Mouse (Mus musculus) adrenal gland (tissue): Measurements from ENCODE around the gene Gm49510.
"Not testable (repeated sequence)": the region's sequence is repeated elsewhere in the genome, so short reads cannot be mapped to it uniquely, and the experiment has no call there.

Experiments
- intact Hi-C: fragments of 180-260 bp; cut with DNase I; formaldehyde crosslinking; loops from one replicate; pipeline ENCODE4 v1.15.1; 2025

The Gm49510 gene

DNA sequence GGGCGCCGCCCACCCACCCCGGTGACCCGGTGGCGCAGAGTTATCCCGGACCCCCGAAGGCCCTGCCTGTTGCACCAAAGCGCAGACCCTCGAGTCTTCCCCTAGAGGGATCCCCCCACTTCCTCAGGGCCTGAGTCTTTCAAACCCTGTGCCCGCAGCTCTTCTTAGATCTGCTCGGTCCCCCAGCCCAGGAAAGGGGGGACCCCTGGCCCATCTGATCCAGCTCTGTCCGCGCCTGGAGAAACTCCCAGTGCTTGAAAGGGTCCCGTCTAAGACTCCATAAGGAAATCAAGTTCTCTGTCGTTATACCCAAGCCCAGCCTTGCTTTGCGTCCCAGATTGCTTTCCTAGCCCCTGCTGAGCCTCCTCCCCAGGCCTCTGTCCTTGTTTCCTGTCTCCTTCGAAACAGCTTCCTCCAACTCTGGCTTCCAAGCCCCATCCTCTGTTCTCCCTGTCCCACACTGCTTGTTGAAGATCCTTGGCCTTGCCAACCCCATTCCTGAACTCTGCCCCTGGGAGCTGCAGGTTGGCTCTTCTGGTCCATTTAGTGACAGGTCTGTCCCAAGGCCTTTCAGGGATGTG, 21.6 kb upstream of the Gm49510 start:
- intact Hi-C loops = no loop called here

DNA sequence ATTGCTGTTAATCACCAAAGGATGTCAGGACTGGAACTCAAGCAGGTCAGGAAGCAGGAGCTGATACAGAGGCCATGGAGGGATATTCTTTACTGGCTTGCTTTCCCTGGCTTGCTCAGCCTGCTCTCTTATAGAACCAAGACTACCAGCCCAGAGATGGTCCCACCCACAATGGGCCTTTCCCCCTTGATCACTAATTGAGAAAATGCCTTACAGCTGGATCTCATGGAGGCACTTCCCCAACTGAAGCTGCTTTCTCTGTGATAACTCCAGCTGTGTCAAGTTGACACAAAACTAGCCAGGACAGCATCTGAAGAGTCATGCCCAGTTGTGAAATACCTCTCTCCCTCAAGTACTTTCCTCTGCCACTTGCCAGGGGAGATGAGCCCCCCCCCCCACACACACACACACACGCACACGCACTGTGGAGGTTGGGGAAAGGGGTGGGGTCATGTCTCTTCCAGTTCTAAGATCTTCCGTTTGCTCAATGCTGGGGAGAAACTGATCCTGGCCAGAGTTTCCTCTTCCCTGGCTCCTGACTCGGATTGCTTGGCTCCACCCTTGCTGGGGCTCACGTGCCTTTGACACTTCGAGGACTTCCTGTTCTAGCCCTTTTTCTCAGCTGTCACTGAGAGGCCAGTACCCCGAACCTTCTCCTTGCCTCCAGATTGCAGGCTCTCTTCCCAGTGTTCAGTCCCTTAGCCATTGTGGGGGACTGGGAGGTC, 20.5 kb upstream of the Gm49510 start:
- intact Hi-C loops = not testable (repeated sequence)

DNA sequence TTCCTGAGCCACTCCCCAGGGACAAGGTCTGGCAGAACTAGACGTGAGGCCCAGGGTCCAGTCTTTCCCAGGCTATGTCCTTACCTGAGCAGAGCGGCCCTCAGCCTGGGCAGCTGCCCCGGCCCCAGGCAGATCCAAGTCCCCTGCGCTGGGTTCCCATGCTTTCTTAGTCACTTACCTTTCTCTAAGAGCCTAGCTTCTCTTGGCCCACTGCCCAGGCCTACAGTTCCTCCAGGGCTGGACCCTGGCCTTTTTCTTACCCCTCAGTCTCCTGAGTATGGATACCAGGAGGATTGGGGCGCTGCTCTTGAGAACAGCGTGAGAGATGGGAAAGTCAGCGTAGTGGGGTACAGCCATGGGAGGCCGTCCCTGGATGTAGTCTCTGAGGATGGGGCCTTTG, 19.0 kb upstream of the Gm49510 start:
- intact Hi-C loops = no loop called here

DNA sequence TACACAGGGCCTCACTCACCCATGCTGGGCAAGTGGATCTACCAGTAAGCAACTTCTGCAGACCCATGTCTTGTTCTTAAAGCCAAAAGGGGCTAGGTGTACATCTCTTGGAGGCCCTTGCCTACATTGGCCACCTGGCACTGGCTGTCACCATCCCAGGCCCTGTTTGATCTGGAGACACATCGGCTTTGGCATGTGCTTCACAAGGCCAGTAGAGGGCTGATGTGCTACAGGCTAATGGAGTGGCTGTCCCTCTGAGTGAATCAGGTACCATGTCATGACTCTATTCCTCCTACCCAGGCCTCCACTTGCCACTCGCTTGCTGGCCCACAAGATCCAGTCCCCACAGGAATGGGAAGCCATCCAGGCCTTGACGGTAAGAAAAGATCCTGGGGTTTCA, 17.6 kb upstream of the Gm49510 start:
- intact Hi-C loops = no loop called here

DNA sequence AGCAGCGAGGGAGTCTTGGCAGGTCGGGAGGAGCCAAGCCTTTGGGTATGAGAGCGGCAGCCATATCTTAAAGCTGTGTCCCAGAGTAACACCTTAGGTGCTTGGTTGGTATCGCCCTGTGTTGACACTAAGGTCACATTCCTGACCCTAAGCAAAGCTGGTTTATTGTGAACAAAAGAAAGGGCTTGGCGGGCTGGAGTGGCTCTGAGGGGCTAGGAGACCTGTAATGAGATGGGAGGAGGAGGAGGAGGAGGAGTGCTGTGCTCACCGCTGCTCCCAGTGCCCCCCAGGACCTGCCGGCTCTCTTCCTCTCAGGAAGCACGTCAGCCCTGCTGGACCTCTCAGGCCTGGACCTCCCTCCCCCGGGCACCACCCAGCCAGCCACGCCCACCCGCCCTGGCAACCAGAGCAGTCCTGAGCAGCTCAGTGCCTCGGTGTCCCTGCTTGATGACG, 10.0 kb upstream of the Gm49510 start:
- intact Hi-C loops = no loop called here

DNA sequence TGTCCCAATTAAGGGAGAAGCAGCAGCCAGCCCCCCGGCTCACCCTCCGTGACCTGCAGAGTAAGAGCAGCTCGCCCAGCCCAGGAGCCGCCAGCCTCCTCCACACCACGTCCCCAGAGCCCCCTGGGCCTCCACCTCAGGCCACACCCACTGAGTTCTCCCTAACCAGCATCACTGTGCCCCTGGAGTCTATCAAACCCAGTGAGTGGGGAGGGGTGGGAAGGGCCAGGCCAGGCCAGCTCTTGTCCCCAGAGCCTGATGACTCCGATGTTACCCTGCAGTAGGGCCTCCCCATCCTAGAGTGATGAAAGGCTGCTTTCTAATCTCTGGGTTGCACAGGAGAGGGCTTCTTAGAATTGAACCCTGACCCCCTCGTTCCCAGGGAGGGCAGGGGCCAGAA, 7.0 kb upstream of the Gm49510 start:
- intact Hi-C loops = no loop called here

DNA sequence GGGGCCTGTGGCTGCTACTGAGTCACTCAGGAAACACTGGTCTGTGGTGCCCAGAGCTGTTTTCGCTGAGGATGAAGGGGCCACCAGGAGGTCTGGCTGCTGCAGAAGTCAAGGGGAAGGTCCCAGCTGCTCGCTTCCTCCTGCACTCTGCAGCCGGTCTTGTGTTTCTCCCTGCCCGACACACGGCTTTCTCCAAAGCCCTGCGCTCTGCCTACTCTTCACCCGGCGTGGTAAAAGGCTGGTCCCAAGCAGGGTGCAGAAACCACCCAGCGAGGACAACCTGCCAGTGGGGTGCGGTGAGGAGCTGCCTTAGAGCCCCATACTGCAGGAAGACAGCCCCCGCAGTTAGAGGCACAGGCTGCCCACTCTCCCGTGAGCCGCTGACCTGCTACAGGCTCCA, 4.7 kb upstream of the Gm49510 start:
- intact Hi-C loops = no loop called here

DNA sequence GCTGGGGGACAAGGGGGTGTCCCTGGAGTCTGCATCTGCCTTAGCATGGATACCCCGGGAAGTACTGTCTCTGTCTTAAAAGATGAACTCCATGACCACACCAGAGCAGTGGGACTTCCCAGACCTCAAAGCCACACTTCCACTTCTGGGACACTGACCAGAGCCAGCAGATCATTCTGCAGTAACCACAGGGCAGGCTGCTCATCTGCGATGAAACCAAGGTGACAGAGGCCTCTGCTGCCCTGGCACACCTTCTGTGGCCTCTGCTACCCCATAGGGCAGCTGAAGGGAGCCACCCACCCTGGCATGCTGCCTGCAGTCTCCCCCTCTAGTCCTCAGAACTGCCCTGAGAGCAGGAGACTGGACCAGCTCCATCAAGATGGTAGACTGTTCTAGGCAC, 3.7 kb upstream of the Gm49510 start:
- intact Hi-C loops = no loop called here

DNA sequence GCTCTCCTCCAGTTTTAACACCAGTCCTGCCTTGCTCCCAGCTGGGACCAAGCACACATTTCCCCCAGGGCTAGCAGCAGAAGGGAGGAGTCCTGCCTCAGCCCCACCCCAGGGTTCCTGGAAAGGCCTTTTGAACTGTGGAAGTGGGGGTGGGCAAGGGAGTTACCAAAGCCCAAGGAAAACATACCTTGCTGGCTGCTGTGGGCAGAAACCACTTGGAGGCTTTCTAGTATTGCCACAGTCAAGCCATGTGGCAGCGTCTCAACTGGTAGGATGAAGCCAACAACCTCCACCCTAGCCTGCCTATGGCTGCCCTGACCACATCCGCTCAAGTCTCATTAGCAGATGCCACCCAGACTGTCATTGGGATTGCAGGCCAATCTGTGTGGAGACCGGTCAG, 3.3 kb upstream of the Gm49510 start:
- intact Hi-C loops = no loop called here

DNA sequence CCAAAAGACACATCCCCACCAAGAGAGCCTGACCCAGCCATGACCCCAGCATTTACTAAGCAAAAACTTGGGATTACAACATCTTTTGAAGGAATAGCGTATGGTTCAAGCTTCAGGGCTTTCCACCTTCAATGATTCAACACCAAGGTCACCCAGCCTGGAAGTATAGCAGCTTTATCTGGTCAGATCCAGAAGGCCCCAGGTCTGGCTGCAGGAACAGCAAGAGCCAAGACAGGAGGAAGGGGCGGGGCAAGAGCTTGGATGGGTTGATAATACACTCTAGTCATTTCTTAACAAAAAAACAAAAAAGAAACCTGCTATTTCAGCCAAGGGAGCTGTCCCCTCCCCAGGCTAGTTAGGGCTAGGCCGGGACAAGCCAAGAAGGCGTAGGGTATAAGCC, 2.0 kb upstream of the Gm49510 start:
- intact Hi-C loops = no loop called here

DNA sequence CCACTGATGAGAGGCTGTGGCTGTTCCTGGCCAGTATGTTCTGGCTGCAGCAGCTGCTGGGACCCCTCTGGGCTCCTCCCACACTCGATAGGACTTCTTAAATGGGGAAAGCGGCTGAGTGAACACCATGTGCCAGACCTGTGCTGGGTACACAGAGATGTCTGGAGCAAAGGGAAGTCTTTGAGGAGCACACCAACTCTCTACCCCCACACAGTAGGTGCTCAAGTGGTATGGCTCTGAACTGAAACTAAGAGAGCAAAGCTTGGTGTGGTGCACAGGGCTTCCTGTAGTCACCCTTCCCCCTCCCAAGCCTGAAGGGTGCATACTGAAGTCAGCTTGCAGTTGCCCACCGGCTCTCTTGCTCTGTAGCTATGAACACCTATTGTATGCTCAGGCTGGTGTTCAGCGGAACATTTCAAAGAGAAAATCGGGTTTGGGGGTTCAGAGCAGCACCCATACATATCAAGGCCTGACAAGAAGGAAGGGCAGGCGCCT, 913 bp upstream of the Gm49510 start:
- intact Hi-C loops = no loop called here

DNA sequence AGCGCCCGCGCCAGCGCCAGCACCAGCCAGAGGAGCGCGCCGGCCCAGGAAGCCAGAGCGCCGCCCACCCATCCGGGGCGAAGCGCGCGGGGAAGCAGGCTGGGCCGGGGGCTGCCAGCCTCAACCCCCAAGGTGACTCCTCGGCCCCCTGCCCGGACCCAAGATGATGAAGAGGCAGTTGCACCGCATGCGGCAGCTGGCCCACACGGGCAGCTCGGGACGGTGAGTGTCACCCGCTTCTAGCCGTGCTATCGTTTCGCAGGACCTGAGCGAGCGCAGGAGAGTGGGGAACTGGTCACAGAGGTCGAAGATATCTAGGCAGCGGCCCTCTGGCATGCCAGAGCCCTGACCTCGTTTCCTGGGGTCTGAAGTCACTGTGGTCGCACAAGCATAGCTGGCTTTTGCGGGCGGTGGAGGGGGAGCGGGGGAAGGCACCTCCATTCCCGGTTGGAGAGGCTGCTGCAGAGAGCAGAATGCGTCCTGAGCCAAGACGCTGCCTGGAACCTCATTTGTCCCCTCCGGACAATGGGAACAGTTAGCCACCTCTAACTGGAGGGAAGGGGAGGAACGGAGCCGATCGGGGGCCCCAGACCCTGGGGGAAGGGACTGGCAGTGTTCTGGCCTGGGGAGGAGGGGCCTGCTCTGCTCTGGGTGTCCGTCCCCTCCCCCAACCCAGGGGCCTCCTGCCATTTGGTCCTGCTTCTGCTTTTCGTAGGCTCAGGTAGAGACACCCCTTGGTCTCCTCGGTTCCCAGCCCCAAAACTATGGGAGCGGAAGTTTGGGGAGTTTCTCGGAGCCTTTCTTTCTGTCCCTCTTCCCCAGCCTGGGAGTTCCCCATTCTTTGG, 495 bp downstream of the Gm49510 start, which contains the start of gene Sh3bp1:
Gene Sh3bp1, plus strand, starts transcription at position 29 of the 845 bp plus-strand sequence.
- intact Hi-C loops = no loop called here

DNA sequence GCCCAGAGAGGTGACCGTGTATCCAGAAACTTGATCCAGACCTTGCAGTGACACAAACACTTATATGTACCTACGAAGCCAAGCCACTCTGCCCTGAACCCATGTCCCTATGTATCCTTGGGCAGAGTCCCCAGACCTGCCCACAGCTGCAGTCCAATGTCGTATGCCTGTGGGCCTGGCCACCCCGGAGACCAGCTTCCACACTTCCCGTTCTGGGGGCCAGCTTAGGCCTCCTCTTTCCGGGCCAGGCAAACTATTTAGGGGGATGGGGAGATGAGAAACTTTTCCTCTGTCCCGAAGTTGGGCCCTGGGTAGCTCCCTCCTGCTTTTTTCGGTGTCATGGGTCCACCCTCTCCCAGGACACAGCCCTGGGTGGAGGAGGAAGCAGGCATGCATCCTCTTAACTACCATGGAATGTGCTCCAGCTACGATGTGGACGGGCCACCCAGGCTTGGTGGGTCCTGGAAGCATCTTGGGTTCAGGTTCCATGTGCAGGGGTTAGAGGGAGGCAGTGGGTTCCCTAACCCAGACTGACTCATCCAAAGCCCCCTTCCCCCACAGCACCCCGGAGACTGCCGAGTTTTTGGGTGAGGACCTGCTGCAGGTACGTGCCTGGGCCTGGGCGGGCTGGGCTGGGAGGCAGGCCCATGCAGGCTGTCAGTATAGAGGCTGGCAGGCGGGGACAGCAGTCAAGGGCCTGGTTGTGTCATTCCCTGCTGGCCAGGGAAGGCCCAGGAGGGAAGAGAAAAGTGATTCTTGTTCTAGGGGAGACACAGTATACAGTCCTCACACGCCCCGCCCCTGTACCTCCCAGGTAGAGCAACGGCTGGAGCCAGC, 1.3 kb downstream of the Gm49510 start:
- intact Hi-C loops = no loop called here

DNA sequence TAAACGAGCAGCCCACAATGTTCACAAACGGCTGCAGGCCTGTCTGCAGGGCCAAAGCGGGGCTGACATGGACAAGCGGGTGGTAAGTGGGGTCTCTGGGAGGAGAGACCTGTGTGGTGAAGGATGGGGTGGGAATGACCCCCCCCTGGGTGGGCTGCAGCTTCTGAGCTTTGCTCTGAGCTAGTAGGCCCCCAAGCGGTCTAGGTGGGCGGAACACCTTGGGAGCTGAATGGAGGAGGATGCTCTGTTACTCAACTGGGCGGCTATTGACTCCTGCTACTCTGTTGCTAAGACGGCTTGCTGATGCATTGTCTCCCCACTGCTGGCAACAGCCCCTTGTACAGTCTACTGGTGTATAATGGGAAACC, 1.9 kb downstream of the Gm49510 start:
- intact Hi-C loops = no loop called here

DNA sequence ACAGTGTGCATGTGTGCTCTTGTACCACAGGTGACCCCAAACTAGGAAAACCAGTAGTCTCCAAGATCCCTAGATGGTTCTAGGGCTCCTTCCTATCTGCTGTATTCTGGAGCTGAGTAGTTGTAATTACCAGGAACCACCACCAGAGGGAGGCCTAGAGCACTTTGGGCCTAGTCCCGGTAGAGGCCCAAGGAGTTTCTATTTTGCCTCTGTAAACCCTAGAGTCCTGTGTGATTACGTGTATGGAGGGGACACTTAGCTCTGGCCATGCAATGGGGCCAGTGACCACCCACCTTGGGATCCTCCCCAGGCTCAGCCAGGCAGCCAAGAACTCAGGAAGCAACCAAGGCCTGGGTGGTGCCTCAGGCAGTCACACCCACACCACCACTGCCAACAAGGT, 3.8 kb downstream of the Gm49510 start:
- intact Hi-C loops = no loop called here

DNA sequence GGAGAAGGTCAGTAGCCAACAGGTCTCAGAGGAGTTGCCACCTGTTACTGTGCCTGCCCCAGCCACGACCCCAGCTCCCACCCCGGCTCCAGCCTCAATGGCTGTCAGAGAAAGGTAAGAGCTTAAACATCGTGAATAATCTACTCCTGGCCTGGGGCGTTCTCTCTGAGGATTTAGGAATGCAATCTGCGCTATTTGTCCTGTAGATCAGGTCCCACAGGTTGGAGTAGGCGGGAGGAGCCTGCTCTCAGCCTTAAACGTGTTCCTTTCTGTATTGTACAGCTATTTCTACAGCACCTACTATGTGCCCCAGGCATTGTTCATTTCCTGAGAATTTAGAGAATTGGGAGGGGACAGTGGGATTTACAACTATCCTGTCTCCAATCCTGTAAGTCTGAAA, 8.9 kb downstream of the Gm49510 start:
- intact Hi-C loops = no loop called here

DNA sequence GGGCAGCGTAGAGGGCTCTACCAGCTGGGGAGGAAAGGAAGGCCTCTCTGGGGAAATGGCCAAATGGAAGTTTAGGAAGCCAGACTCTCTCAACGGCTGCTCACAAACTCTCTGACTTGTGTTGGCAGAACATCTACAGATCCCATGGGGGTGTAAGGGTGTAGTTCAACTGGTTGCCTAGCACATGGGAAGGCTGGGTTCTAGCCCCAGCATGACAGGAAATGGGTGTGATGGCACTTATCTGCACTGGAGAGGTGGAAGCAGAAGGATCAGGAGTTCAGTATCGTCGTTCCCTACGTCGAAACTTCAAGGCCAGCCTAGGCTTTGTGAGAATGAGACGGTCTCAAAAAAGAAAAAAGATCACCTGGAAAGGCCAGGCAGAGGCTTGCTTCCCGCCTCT, 9.5 kb downstream of the Gm49510 start:
- intact Hi-C loops = no loop called here

DNA sequence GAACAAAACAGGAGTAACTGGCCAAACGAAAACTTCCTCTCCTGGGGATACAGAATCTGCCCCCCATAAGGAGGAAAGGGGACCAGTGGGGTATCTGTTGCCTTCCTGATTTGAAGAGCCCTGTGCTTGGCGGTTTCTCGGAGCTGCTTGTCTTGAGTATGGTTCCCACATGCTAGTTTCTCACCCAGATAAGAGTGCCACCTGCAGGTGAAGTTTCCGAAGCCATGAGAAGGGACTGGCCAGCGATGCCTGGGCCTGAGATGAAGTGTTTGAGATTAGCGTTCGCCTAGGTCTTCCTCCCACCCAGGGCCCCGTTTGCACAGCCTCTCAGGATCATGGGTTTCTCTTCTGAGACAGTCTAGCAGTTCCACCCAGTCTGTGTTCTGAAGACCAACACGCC, 12.6 kb downstream of the Gm49510 start:
- intact Hi-C loops = no loop called here

DNA sequence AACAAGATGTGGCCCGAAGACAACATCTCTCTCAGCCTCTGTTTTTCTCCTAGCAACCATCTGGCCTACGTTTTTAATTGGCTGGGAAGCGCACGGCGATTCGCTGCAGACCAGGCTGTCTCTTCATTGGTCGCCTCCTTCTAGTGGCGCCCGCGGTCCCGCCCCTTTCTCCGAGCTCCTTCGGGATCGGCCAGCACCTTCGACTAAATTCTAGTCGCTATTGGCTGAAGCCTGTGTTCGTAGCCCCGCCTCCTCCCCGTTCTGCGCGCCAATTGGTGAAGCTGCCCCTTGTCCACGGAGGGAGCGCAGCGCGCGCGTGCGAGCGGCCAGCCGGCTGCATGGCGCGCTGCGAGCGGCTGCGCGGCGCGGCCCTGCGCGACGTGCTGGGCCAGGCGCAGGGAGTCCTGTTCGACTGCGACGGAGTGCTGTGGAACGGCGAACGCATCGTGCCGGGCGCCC, 14.2 kb downstream of the Gm49510 start, which contains the start of gene Pdxp:
Gene Pdxp, plus strand, starts transcription at position 288 of the 459 bp plus-strand sequence.
- intact Hi-C loops = loop anchor here (2.0 kb wide), 1 partner anchor 17 kb away; no protein-coding TSS in a partner anchor

DNA sequence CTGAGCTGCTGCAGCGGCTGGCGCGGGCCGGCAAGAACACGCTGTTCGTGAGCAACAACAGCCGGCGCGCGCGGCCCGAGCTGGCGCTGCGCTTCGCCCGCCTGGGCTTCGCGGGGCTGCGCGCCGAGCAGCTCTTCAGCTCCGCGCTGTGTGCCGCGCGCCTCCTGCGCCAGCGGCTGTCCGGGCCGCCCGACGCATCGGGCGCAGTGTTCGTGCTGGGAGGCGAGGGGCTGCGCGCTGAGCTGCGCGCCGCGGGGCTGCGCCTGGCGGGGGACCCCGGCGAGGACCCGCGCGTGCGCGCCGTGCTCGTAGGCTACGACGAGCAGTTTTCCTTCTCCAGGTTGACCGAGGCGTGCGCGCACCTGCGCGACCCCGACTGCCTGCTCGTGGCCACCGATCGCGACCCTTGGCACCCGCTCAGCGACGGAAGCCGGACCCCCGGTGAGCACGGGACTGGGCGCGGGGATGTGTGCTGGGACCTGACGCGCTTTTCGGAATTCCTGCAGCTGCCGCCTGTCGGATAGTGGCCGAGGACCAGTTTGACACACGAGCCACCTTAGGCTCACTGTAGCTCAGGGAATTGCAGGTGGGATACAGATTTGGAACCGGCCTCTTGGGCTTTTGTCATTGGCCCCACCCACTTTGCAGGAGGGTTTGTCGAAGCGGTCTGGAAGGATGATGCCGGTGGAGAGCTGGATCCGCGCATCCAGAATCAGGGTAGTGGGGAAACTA, 14.8 kb downstream of the Gm49510 start:
- intact Hi-C loops = loop anchor here (2.0 kb wide), 1 partner anchor 17 kb away; no protein-coding TSS in a partner anchor
